Mouse (Mus musculus): ENCODE measurements around the gene 4933409G03Rik. TPM values are rescaled to one million over a fixed set of nuclear protein-coding genes. Genes with fewer than 3 reads are reported as not detected.
"Not testable (repeated sequence)": the region's sequence is repeated elsewhere in the genome, so short reads cannot be mapped to it uniquely, and the experiment has no call there.

4933409G03Rik gene
- total RNA-seq (2022) = not detected

DNA sequence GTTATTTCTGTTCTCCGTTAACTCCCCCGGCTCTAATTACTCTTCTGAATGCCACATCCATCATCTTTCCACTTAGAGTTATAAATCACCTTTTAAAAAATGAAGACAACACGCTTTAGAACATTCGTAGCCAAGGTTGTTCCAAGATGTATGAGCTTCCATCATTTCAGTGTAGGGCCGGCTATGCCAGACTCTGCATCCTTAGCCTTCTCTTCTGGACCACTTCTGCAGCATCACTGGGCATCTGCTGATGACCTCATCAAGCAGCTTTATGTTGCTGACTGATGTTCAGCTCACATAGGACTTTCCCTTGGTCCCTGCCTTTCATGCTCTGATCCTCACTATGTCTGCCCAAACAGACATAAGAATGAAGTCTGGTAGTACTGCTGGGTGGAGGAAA is at the start of gene 4933409G03Rik:
TSS of gene 4933409G03Rik (plus strand) at position 301 of the 400 bp plus-strand sequence.
- no peak for DNase-seq (ENCODE audit: low spot score in 2 of 2)

DNA sequence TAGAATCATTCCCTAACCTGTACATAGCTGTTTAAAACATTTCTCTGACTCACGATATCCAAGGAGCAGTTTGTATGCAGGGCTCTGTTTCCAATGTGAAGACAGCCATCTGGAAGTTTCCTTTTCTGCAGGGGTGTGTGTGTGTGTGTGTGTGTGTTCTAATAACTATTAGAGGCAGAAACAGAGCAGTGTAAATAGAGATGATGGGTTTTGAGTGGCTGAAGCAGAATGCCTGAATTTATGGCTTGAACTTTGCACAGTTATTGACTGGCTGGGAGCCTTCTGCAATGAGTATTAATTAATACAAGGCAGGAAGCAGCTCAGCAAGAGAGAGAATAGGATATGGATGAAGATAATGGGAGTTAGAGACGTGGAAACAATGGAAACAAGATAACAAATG is 38.0 kb upstream of the 4933409G03Rik start:
- DNase-seq (ENCODE audit: low spot score in 2 of 2) = no peak

DNA sequence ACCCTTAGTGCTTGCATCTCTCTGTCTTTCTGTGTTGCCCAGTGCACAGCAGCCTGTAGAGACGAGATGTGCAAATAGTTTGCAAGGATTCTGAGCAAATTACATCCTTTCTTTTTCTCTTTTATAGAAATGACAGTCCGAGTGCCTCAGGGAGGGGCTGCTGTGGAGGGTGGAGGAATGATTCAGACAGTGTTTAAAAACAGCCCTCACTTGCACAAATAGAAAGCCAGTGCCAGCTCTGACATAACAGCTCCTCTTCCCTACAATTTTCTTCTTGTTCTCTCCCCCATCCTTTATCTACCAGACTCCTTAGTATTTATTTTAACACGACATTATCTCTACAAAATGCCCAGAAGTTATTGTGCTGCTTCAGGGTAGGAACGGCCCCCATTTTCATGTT is 21.4 kb upstream of the 4933409G03Rik start:
- no peak for DNase-seq (ENCODE audit: low spot score in 2 of 2)

DNA sequence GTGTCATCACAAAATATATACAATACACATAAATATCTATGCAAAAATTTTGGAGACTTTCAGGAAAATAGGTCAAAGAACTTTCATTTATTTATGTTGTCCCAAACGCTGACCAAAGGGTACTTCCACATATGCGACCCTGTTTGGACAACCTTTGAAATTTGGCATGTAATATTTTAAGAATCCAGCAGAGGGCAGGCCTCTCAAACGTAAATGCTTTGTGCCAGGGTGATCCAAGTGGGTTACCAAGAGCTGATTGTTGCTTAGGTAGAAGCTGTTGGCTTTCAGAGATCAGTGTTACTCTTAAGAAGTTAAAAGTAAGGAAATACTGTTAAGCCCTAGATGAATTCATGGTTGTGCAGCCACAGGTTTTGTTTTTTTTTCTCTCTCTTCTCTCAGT is 18.9 kb upstream of the 4933409G03Rik start:
- no peak for DNase-seq (ENCODE audit: low spot score in 2 of 2)

DNA sequence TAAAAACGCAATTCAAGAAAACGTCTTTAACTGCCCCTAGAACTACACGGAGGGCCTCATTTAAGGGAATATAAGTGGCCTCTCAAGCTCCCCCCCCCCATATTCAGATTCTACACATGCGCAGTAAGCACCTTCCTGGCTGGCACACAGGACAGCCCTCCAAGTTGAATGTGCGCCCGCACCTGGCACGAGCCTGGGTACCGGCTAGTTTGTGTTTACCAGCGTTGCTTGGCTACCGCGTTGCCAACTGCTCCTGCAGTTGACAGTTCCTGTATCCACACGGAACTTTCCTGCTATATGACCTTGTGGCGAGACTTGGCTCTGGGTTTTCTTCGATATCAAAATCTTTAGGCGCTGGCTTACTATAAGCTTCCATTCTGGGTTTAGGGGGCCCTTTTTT is 13.9 kb upstream of the 4933409G03Rik start:
- DNase-seq (ENCODE audit: low spot score in 2 of 2) = peak in 1 of 2 experiments; percentile 22

DNA sequence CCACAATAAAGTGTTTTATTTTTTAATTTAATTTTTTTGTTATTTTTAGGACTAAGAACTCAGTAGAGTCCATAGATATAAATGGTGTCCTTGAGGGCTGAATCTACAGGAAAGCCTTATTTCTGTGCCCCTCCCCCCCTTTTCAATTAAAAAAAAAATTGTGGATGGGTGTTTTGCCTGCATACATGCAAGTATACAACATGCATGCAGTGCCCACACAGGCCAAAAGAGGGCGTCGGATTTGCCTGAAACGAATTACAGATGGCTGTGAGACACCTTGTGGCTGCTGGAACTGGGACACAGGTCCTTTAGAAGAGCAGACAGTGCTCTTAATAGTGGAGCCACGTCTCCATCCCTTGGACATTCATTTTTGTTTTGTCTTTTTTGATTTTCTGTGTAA is 9.9 kb upstream of the 4933409G03Rik start:
- no peak for DNase-seq (ENCODE audit: low spot score in 2 of 2)

DNA sequence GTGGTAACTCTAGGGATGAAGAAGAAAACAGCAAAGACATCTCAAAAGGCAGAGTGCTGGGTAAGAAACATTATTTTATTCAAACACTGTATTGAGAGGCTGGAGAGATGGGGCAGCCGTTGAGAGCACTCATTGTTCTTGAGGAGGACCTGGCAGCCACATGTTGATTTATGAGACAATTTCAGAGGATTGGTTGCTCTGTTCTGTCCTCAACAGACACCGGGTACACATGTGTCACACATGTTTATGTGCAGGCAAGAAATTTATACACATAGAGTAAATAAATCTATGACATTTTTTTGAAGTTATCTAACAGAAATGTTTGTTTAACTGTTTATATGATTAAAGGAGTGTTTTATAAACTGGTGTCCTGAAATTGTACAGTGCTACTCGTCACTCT is 10.6 kb downstream of the 4933409G03Rik start:
- no peak for DNase-seq (ENCODE audit: low spot score in 2 of 2)

DNA sequence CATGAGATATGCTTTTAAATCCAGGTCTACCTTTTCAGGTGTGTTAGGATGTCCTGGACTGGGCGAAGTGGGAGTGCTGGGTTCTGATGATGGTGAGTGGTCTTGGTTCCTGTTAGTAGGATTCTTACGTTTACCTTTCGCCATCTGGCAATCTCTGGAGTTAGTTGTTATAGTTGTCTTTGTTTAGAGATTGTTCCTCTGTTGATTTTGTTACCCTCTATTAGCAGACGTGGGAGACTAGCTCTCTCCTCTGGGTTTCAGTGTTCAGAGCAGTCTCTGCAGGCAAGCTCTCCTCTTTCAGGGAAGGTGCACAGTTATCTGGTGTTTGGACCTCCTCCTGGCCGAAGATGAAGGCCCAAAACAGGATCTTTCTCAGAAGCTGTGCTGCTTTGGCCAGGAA is 74.0 kb downstream of the 4933409G03Rik start, which contains the start of gene 4932414N04Rik:
TSS of gene 4932414N04Rik (plus strand) at position 301 of the 400 bp plus-strand sequence.
- DNase-seq (ENCODE audit: low spot score in 2 of 2) = not testable (repeated sequence)

Other genes starting within 250 kb of the 4933409G03Rik start
- gene Stk39, start 110.1 kb upstream of the 4933409G03Rik start, total RNA-seq (2022) = 1 to 10 TPM; 1.3 to 2.4 (median 2.1) TPM
- not detected for gene 4932414N04Rik, start 74.1 kb downstream of the 4933409G03Rik start, total RNA-seq (2022)